Mouse (Mus musculus): Measurements from ENCODE around the gene Slc6a15.

Gene Slc6a15

DNA sequence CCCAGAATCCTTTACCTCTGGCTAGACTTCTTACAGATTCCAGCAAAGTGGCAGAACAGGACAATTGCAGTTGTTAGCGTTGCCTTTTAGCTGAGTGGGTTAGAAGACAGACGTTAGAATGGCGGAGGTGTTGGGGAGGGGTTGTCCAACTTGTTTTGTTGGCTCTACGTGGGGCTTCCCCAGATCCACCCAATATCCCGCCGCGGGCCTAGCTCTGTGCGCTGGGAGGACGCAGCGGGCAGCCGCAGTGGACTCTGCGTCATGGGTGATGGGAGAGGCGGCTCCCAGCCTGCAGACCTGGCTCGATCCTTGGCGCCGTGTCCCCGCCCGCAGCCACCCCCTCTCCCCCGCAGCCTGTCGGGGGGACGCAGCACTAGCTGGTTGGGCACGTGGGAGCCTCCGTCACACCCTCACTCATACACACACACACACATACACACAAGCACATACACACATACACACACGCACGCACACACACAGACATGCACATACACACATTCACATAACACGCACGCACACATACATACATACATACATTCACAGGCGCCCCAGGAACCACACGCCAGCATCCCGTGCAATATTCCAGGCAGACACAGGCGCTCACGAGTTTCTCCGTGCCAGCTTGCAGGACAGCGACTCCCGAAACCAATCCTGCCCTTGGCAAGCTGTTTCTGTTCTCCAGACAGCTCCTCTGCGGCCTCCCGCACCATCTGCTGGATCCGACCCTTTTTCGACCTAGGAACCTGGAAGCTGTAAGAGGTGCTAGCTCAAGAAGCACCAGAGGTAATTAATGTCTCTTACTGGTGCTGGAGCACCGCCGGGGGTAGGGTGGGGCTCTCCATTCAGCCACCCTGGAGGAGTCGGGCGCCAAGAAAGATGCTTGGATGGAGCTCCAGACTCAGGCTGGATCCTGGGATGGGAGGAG lies at the start of gene Slc6a15:
Gene Slc6a15, plus strand, starts transcription at position 413 of the 925 bp plus-strand sequence.
- DNase-seq (ENCODE audit: low read depth, low spot score) = peak; percentile 28

DNA sequence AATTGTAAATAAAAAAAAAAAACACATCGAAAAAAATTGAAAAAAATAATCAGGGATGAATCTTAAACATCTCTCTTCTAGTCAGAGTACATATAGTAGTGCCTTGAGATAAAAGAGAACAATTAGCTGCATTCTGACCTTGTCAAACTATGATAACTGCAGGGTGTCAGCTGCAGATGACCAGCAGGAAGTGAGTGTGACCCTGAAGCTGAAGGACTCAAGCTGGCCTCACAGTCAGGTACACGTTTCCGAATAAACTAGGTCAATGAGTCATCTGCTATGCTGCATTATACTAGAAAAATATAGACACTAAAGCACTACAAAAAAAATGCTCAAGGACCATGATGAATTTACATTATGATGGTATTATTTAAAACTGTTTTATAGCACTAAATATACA lies 45.6 kb upstream of the Slc6a15 start:
- no peak for DNase-seq (ENCODE audit: low read depth, low spot score)

DNA sequence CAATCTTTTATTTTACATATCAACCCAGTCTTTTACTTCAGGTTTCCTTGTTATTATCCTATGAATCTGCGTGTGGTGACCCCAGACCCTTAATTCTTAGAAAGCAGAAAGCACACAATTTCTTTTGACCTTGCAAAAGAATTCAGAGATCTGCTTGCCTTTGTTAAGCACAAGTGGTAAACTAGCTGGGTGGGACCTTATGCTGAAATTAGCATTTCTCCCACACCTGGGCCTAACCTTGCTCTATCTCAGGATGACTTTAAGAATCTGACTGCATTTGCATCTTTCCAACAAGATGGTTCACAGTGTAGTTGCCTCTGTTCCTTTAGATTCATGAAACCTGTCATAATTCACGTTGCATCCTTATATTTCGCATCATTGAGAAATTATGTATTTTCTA lies 44.2 kb upstream of the Slc6a15 start:
- DNase-seq (ENCODE audit: low read depth, low spot score) = peak; percentile 18

DNA sequence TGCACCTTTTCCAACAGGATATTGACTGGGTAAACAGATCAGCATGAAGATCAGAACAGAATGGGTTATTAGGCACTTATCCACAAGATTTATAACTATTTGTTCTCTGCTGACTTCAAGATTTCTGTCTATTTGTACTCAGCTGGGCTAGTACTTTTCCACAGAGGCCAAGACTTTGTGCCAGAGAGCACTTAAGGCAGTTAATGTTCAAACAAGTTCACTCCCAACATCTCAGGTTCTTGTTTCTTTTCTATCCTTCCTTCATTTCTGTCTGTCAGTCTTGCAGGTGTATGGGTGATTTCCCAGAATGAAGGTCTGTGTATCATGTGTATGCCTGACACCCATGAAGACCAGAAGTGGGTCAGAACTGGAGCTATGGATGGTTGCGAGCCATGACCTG lies 33.3 kb upstream of the Slc6a15 start:
- DNase-seq (ENCODE audit: low read depth, low spot score) = no peak

DNA sequence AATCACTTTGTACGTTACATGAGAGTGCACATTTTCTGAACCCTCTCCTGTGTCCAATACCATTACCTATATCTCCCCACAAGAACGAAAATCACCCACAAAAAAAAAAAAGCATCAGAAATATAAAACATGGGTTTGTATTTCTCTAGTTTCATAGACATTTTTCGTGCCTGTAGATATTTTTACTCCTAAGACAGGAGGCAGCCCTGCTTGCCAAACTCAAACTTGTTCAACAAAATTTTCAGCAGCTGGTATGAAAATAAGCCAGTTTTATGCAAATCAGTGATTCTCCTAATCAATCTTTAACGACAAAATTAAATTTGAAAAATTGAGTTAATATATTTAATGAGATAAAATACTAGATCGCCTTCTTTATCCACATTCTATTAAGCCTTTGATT lies 27.7 kb upstream of the Slc6a15 start:
- DNase-seq (ENCODE audit: low read depth, low spot score) = no peak

DNA sequence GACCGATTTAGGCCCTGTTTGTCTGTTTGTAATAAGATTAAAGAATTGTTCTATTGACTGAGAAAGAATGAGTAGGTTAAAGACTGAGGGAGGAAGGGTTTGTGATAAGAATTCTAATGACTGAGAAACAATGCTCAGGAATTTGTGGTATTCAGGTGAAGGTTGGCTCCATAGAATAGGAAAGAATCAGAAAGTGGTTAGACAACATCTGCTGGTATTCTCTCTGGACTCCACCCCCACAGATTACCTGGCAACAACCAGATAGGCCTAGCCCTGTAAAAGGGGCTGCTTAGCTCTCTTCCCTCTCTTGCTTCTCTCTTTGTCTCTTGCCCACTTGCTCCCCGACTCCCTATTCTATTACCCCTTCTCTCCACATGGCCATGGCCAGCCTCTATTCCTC lies 20.8 kb upstream of the Slc6a15 start:
- DNase-seq (ENCODE audit: low read depth, low spot score) = no peak

DNA sequence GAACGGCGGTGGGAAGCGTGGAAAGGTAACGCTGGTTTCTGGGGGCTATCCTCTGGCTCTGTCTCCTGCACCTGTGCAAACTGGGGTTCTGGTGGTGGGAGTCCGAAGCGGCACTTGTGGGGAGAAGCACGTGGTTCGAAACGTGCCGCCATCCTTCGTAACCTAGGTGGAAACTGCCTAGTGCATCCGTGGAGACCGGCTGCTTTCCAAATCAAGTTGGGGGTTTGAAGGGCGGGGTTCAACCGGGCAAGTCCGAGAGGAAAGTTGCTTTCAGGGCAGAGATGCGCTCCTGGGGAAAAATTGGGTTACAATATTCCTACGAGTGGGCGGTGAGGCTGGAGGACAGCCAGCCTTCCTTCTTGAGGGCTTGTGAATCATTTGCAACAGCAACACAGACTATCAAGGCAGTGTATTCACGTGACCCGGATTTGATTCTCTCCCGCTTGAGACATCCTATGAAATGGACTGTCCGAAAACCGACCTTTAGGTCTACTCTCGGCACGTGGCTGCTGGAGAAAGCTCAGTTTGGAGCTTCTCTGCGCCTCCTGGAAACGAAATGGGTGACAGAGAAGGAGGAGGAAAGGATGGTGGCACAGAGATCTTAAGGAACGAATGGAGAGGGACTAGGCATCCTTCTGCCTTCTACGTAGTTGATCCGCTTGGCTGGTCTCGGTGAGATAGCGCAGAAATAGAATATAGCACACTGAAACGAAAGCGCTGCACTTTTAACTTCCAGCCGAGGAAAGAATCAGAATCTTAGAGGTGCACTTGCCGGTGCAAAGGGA lies 905 bp downstream of the Slc6a15 start:
- peak; percentile 22 for DNase-seq (ENCODE audit: low read depth, low spot score)

DNA sequence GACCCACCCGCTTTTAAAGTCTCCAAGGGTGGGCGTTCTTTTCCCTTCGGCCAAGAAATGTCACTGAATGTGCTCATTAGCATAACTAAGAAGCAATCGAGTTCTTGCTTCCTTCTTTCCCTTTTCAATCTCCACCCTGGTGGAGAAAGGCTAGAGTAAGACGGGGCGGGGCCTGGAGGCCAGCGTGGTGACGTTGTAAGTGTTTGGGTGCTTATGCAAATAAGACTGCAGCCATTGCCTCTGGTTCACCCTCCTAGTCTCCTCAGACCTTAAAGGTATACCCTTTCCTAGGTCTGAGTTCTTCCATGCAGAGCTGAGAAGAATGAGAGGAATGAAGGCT lies 1.5 kb downstream of the Slc6a15 start:
- peak; percentile 78 for DNase-seq (ENCODE audit: low read depth, low spot score)

DNA sequence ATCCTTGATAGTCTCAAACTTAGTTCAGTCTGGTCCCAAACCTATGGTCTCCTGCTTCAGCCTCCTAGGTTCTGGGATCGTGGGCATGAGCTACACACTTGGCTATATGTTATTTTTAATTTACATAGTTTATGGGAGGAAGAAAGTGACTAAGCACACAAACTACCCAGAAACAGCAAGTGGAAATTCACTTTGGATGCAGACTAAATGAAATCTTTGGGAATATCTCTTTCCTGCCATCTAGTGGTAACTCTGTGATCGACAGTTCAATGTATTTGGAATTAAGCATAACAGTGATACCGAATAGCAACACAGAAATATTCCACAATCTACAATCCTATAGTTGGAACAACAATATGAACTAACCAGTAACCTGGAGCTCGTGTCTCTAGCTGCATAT lies 34.6 kb downstream of the Slc6a15 start:
- DNase-seq (ENCODE audit: low read depth, low spot score) = no peak

DNA sequence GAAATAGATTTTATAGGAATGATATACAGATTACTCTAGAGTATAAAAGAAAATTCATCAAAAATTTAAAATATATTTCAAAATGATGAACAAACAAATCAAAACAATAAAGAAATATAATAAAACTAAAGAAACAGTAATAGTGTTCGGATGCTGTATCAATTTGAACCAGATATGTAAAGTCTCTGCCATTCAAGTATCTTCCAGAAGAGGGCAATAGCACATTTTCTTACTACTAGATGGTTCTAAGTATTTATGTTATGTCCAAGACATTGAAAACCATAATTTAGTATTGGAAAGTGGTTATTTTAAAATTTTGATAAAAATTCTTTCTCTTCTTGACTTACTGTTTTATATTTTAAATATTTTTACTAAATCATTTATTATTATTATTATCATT lies 60.1 kb downstream of the Slc6a15 start:
- DNase-seq (ENCODE audit: low read depth, low spot score) = no peak

DNA sequence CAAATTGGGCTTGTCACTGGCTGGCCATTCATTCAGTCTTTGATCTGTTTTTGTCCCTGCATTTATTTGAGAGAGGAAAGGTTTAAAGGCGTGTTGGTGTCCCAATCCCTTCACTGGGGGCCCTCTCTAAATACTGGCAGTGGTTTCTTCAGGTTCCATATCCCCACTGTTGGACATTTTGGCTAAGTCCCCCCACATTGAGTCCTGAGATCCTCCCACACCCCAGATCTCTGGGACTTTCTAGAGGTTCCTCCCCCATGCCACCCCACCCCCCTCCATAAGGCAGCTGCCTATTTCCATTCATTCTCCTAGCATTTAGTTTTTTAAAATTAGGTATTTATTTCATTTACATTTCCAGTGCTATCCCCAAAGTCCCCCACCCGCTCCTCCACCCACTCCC lies 75.0 kb downstream of the Slc6a15 start:
- DNase-seq (ENCODE audit: low read depth, low spot score) = no peak

DNA sequence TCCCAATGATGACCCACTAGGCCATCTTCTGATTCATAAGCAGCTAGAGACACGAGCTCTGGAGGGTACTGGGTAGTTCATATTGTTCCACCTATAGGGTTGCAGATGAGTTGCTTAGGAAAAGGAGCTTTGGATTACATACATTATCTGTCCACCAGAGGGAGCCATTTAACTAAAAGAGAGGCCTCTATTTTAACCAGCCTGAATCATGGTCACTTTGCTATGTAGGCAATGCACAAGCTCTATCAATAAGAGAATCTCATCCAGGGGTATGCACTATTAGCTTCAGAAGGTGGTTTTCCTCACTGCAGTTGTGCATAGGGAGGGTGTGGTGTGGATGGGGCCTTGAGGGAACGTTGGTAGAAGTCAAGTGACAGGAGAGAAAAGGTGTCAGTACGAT lies 75.5 kb downstream of the Slc6a15 start:
- DNase-seq (ENCODE audit: low read depth, low spot score) = peak; percentile 20

DNA sequence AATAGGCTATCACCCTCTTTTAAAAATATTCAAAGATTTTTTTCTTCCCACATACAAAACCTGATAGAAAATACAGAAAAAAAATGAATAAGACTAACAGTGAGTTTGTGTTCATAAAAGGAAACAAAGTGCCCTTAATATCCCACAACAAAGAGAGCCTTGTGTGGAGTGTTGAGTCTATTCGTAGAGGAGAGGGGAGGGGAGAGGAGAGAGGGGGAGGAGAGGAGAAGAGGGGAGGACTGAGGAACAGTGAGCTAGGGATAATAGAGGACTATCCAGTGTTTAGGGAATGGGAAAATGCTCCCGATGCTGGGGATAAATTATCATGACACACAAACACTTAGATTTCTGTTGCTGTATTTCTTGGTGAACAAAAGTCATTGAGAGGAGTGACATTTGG lies 80.8 kb downstream of the Slc6a15 start:
- DNase-seq (ENCODE audit: low read depth, low spot score) = no peak

DNA sequence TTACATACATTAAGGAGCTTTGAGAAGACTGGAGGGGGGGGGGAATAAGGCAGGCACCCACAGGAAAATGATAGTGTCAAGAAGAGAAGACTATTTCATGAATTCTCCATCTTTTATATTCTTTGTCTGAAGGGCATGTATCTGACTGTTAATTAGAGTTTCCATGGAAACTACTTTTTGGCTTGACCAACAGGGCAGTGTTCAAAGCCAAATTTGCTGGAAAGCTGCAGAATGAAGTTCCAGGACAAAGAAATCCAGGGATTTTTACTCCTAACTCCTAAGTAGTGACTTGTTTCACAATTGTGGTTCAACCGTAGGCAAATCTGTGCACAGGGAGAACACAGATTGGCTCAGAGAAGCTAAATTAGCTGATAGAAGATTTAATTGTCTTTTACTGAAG lies 90.3 kb downstream of the Slc6a15 start:
- DNase-seq (ENCODE audit: low read depth, low spot score) = no peak
